Mouse (Mus musculus) yolk sac, embryonic 10.5 days (tissue): ENCODE measurements at regions not wholly inside any gene's neighbourhood (a gene's known extent, or its start where the extent isn't known, plus 50 kb on each side); places are given as distances from the start of the nearest gene placed in this dataset.

Source experiments
- DNase-seq: peaks from one replicate; pipeline ENCODE4 v3.0.0-alpha.2; 2017; ENCODE audit warnings: low spot score

DNA sequence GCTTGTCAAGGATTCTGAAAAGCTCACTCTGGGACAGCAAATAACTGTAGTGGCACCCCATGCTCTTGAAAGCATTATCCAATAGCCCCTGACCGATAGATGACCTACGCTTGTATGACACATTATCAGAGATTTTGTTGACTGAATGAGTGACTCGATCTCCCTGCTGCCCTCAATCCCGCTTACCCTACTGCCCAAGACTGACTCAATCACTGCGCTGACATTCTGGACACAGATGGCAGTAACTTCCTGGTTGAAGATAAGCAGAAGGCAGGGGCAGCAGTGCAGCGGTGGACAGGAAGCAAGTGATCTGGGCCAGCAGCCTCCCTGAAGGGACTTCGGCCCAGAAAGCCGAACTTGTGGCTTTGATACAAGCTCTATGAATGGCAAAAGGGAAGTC is 248.7 kb upstream of the Tpk1 start:
- DNase-seq, result no peak

DNA sequence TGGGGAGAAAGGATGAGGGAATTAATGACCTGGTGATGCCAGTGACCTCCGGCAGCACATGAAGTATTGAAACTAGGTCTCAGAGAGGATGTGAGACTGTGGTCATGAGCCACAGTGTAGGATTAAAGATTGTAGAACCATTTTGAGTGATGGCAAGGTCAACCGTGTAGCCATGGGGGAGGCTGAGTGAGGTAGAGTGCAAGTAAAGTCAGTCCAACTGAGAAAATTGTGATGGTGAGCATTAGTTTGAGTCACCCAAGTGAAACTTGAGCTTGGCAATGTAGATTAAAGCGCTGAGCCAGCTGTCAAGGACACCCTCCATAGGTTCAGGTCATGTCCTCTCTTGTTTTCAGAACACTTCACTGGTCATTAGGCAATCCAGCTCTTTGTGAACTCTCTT is 219.9 kb upstream of the Tpk1 start:
- DNase-seq, result no peak

- no peak for DNase-seq
These were observed 210.6 kb upstream of the Tpk1 start for GRCm38 (mm10) chr6:43876711-43877110.

DNA sequence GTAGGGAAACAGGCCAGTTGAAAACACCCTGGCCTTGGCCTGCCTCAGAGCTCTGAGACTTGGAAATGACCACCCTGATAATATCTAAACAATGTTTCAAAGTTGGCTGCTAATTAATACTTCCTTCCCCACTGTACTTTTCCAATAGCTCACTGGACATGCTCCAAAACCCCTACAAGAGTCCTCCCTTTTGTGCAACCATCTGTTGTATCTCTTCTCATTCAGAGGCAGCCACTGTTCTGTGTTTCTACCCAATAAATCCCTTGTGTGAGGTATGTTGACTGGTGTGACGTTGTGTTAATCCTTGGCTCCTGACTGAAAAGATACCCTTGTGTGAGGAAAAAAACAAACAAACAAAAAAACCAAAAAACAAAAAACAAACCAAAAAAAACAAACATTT is 193.3 kb upstream of the Tpk1 start:
- DNase-seq, result no peak

DNA sequence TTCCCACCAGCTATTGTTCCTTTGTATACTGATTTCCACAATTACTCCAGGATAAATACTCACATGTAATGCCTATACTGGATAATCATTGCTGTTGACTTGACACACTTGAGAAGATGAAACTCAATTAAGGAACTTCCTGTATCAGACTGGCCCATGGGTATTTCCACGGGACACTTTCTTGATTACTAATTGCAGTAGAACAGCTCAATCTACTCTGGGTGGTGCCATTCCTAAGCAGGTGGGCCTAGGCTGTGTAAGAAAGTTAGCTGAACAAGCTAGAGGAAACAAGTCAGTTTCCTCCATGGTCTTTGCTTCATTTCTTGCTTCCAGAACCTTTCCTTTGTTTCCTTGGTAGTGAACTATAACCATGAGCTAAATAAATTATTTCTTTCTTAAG is 191.0 kb upstream of the Tpk1 start:
- DNase-seq, result no peak

GRCm38 (mm10) chr6:43853461-43853860 is 187.4 kb upstream of the Tpk1 start:
- no peak for DNase-seq

DNA sequence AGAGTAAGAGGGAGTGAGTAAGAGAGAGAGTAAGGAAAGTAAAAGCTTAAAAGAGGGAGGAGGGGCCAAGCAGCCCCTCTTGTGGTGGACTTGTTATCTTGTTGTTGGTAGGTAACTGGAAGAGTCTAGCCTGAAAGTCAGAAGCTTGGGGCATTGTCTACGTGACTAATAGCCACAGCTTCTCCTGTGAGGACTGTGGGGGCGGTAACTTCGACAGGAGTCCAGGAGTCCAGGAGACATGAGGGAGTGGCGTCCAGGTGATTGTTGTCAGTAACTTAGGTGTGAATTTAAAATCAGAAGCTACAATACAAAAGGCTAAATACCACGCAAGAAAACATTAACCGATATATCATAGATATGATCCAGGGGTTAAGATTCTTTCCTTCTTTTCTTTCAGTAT is 185.2 kb upstream of the Tpk1 start:
- DNase-seq, result peak; percentile 22

GRCm38 (mm10) chr6:43838960-43839359 is 172.9 kb upstream of the Tpk1 start:
- no peak for DNase-seq

- DNase-seq, result no peak
These were observed 163.8 kb upstream of the Tpk1 start for GRCm38 (mm10) chr6:43829903-43830302.
